Mouse (Mus musculus): ENCODE results near the gene Igfbp1. TPM values are rescaled to one million over a fixed set of nuclear protein-coding genes. Genes with fewer than 3 reads are reported as not detected.

Igfbp1 gene
- polyA plus RNA-seq, 1 experiment from 2014 or later, result 8.7 TPM

GRCm38 (mm10) chr11:7198006-7198405 is 424 bp downstream of the Igfbp1 start:
- no peak overlapping the region for H3K9ac ChIP-seq
- no peak for ATAC-seq (ENCODE audit: insufficient read depth, low FRiP score, low read depth)
- H3K27ac ChIP-seq, result no peak overlapping the region
- H3K4me2 ChIP-seq, result no peak overlapping the region
- H3K36me3 ChIP-seq, result no peaks in the 10 kb centered on the region
- no peaks in the 10 kb centered on the region for H3K9me3 ChIP-seq
- H3K27me3 ChIP-seq (replicated peaks), result no peaks in the 10 kb centered on the region
- no peak overlapping the region for H3K4me3 ChIP-seq (replicated peaks)
- 0 out of 2 replicates have a peak, but pooled peaks cover 5% of the 10 kb centered on the region for H3K4me1 ChIP-seq
- WGBS, result 84% methylated on average over 19 of the region's 19 CpGs

GRCm38 (mm10) chr11:7198481-7199256 is 1.1 kb downstream of the Igfbp1 start:
- Histone ChIP-seq H3K9ac (no peak overlapping the region), H3K4me3 (replicated peaks) (no peak overlapping the region), H3K27ac (no peak overlapping the region), H3K9me3 (no peaks in the 10 kb centered on the region), H3K4me1 (0 out of 2 replicates have a peak, but pooled peaks cover 5% of the 10 kb centered on the region), H3K36me3 (no peaks in the 10 kb centered on the region), H3K4me2 (no peak overlapping the region), H3K27me3 (replicated peaks) (no peaks in the 10 kb centered on the region)
- ATAC-seq (ENCODE audit: insufficient read depth, low FRiP score, low read depth), result no peak
- WGBS, result 55% methylated on average over 10 of the region's 10 CpGs

DNA sequence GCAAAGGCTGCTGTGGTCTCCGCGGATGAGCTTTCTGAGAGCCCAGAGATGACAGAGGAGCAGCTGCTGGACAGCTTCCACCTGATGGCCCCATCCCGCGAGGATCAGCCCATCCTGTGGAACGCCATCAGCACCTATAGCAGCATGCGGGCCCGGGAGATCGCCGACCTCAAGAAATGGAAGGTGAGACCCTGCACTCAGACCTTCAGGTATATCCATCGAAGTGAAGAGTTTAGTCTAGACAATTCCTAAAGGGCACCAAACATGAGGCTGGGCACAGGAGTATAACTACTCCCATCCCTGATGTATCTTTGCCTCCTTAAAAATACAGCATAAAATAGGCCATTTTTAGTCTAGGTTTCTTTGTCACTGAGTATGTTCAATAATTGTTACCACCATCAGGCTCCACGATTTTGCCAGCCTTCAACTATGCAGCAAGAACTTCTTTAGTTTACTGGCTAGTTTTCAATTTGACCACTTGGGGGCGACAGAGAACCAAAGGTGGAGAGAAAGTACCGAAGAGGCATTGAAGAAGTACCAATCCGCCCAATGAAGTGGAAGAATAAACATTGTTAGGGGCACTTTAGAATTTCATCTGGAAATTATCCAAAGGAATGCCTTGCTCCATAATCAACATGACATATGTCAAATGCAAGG is 2.3 kb downstream of the Igfbp1 start:
- WGBS, result 50% methylated on average over 14 of the region's 14 CpGs
- H3K27ac ChIP-seq, result no peak overlapping the region
- H3K27me3 ChIP-seq (replicated peaks), result no peaks in the 10 kb centered on the region
- H3K9ac ChIP-seq, result no peak overlapping the region
- H3K4me2 ChIP-seq, result no peak overlapping the region
- no peaks in the 10 kb centered on the region for H3K9me3 ChIP-seq
- 0 out of 2 replicates have a peak, but pooled peaks cover 5% of the 10 kb centered on the region for H3K4me1 ChIP-seq
- no peak for ATAC-seq (ENCODE audit: insufficient read depth, low FRiP score, low read depth)
- H3K36me3 ChIP-seq, result no peaks in the 10 kb centered on the region
- H3K4me3 ChIP-seq (replicated peaks), result no peak overlapping the region

DNA sequence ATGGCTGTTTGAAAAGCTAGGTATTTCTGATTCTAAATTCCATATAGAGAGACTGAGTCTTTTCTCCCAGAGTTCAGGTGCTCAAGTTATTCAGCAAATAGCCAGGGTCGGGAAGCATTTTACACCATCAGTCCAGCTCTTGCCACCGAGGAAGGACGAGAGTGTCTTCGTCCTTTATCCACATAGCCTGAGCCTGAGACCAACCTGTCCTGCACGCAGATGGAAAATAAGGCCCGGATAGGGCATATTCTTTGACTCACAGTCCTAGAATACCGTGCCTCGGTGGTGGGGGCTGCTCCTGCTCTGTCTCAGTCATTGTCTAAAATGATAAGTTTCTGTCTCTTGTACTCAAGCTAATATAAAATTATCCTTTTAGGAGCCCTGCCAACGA is 2.8 kb downstream of the Igfbp1 start:
- 0 out of 2 replicates have a peak, but pooled peaks cover 5% of the 10 kb centered on the region for H3K4me1 ChIP-seq
- WGBS, result 74% methylated on average over 9 of the region's 9 CpGs
- H3K4me2 ChIP-seq, result no peak overlapping the region
- no peaks in the 10 kb centered on the region for H3K9me3 ChIP-seq
- H3K36me3 ChIP-seq, result no peaks in the 10 kb centered on the region
- H3K9ac ChIP-seq, result no peak overlapping the region
- no peak overlapping the region for H3K4me3 ChIP-seq (replicated peaks)
- H3K27me3 ChIP-seq (replicated peaks), result no peaks in the 10 kb centered on the region
- H3K27ac ChIP-seq, result no peak overlapping the region
- ATAC-seq (ENCODE audit: insufficient read depth, low FRiP score, low read depth), result no peak

DNA sequence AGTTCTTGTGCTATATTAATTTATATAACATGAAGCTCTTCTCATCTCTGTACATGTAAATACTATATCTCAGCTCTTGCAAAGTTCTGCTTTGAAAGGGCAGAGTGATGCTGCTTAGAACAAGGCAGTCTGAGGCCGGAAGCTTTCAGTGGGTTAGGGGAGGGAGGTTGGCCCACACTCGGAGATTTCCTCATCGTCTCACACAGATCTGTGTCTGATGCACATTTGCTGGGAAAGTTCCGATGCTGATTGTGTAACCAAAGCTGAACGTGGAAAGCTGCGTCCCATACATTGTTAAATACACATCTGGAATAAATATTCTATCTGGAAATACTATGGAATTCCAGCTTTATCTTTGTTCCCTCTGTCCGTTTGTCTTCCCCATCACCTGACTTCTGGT is 4.6 kb downstream of the Igfbp1 start:
- no peak overlapping the region for H3K9ac ChIP-seq
- H3K4me1 ChIP-seq, result 0 out of 2 replicates have a peak, but pooled peaks cover 5% of the 10 kb centered on the region
- H3K27me3 ChIP-seq (replicated peaks), result no peaks in the 10 kb centered on the region
- no peak for ATAC-seq (ENCODE audit: insufficient read depth, low FRiP score, low read depth)
- WGBS, result 65% methylated on average over 7 of the region's 7 CpGs
- no peaks in the 10 kb centered on the region for H3K9me3 ChIP-seq
- H3K36me3 ChIP-seq, result no peaks in the 10 kb centered on the region
- no peak overlapping the region for H3K27ac ChIP-seq
- no peak overlapping the region for H3K4me3 ChIP-seq (replicated peaks)
- H3K4me2 ChIP-seq, result no peak overlapping the region

DNA sequence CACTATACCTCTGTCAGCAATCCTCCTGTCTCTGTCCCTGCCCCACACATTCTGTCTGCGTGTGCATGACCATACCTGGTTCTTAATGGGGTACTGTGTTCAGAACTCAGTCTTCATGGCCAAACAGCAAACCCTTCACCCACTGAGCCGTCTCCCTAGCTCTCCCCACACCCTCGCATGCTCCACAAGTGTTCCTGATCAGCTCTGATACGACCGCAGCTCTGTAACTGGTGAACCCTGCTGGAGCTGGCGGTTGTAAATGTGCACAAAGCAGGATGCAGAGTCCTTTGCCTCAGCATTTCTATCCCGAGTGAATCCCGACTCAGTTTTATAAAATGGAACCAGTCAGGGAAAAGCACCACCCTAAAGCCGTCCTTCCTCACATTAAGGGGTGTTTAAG is 6.3 kb downstream of the Igfbp1 start:
- Histone ChIP-seq H3K4me2 (no peak overlapping the region), H3K36me3 (no peaks in the 10 kb centered on the region), H3K27ac (no peak overlapping the region), H3K4me1 (no peaks in the 10 kb centered on the region), H3K9ac (no peak overlapping the region), H3K9me3 (no peaks in the 10 kb centered on the region), H3K27me3 (replicated peaks) (no peaks in the 10 kb centered on the region), H3K4me3 (replicated peaks) (no peak overlapping the region)
- WGBS, result 89% methylated on average over 9 of the region's 9 CpGs
- ATAC-seq (ENCODE audit: insufficient read depth, low FRiP score, low read depth), result no peak

GRCm38 (mm10) chr11:7210343-7210742 is 12.8 kb downstream of the Igfbp1 start:
- H3K4me1 ChIP-seq, result peaks cover 20% of the 10 kb centered on the region
- H3K36me3 ChIP-seq, result no peaks in the 10 kb centered on the region
- WGBS, result 15% methylated on average over 6 of the region's 6 CpGs
- H3K9me3 ChIP-seq, result no peaks in the 10 kb centered on the region
- no peak overlapping the region for H3K27ac ChIP-seq
- H3K9ac ChIP-seq, result no peak overlapping the region
- no peak overlapping the region for H3K4me3 ChIP-seq (replicated peaks)
- H3K4me2 ChIP-seq, result no peak overlapping the region
- H3K27me3 ChIP-seq (replicated peaks), result peaks cover 26% of the 10 kb centered on the region
- no peak for ATAC-seq (ENCODE audit: insufficient read depth, low FRiP score, low read depth)

DNA sequence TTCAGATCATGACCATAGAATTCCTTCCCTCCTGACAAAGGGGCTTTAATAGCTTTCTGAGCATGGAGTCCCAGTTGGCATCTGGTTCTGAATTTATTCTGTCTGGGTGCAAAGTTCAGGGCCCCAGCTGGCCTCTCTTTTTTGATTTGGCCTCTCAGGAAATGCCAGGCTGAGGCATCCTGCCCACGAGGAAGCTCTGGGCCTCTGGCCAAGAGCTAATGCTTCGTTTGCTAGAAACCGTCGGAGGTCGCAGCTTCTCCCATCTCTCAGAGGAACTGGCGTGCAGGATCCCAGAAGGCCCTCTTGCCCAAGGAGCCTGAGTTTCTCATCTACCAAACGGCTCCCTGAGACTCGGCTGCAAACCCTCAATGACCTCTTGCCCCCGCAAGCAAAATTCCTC is 13.6 kb downstream of the Igfbp1 start:
- Histone ChIP-seq H3K4me3 (replicated peaks) (no peak overlapping the region), H3K36me3 (no peaks in the 10 kb centered on the region), H3K9ac (no peak overlapping the region), H3K4me1 (peaks cover 20% of the 10 kb centered on the region), H3K9me3 (no peaks in the 10 kb centered on the region), H3K4me2 (no peak overlapping the region), H3K27me3 (replicated peaks) (peaks cover 26% of the 10 kb centered on the region), H3K27ac (no peak overlapping the region)
- ATAC-seq (ENCODE audit: insufficient read depth, low FRiP score, low read depth), result no peak
- whole genome bisulfite sequencing, result 24% methylated on average over 9 of the region's 9 CpGs

DNA sequence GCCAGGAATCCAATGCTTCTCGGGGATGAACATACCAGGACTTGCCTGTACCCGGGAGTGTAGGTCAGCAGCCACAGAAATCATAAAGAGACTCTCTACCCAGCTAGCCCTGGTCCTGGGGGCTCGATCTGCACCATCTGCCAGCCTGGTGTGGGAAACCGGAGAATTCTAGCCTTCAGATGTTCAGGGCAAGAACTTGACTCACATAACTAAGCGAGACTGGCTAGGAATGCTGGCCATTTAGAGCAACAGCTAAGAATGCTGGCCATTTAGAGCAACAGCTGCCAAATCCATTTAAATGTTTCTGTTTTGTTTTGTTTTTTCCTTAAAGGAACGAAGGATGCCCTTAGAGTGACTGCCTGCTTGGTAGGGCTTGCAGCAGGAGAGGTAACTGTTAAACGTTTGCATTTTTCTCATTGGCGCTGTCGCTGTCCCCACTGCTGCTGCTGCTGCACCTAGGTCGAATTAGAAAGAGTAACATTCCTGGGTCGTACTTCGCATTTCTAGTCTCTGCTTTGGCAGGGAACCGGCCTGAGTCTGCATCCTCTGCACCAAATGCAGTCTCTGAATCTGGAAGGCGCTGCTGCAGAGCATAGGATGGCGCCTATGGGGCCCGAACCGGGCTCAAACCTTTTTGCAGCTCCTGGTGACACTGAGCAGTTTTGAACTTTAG is 14.7 kb downstream of the Igfbp1 start:
- H3K4me2 ChIP-seq, result peak overlapping the region; percentile 97
- peaks cover 20% of the 10 kb centered on the region for H3K4me1 ChIP-seq
- H3K27me3 ChIP-seq (replicated peaks), result peaks cover 26% of the 10 kb centered on the region
- H3K9me3 ChIP-seq, result no peaks in the 10 kb centered on the region
- no peak for ATAC-seq (ENCODE audit: insufficient read depth, low FRiP score, low read depth)
- H3K36me3 ChIP-seq, result no peaks in the 10 kb centered on the region
- H3K4me3 ChIP-seq (replicated peaks), result peak overlapping the region; percentile 67
- H3K9ac ChIP-seq, result no peak overlapping the region
- H3K27ac ChIP-seq, result no peak overlapping the region
- WGBS, result 20% methylated on average over 17 of the region's 17 CpGs

- Histone ChIP-seq H3K27me3 (replicated peaks) (peaks cover 26% of the 10 kb centered on the region), H3K4me1 (peaks cover 20% of the 10 kb centered on the region), H3K4me3 (replicated peaks) (peak overlapping the region; percentile 67), H3K4me2 (peak overlapping the region; percentile 97), H3K9ac (peak overlapping the region; percentile 37), H3K27ac (0 out of 2 replicates have a peak overlapping the region, but pooled peaks have one; percentile 28), H3K36me3 (no peaks in the 10 kb centered on the region), H3K9me3 (no peaks in the 10 kb centered on the region)
- no peak for ATAC-seq (ENCODE audit: insufficient read depth, low FRiP score, low read depth)
- WGBS, result 3% methylated on average over 19 of the region's 19 CpGs
Observed at GRCm38 (mm10) chr11:7213161-7213500, 15.5 kb downstream of the Igfbp1 start.

GRCm38 (mm10) chr11:7213501-7214341 is 16.1 kb downstream of the Igfbp1 start, which contains the start of gene Igfbp3:
Gene Igfbp3 (minus strand): TSS chr11:7213923.
- peak; percentile 68 for ATAC-seq (ENCODE audit: insufficient read depth, low FRiP score, low read depth)
- H3K9ac ChIP-seq, result peak within 1 kb of the TSS; percentile 37
- peaks cover 26% of the 10 kb centered on the region for H3K27me3 ChIP-seq (replicated peaks)
- H3K27ac ChIP-seq, result peak within 1 kb of the TSS; percentile 59; the same call in 1 of the 2 replicates
- H3K4me3 ChIP-seq (replicated peaks), result peak within 1 kb of the TSS; percentile 67
- no peaks in the 10 kb centered on the region for H3K9me3 ChIP-seq
- H3K4me1 ChIP-seq, result peaks cover 20% of the 10 kb centered on the region
- peak within 1 kb of the TSS; percentile 97 for H3K4me2 ChIP-seq
- WGBS, result under 1% methylated on average over 98 of the region's 104 CpGs
- H3K36me3 ChIP-seq, result no peaks in the 10 kb centered on the region
